Mouse (Mus musculus) liver, adult 2 months (tissue): ENCODE measurements around the gene Pmm1.

ENCODE experiments used
- CTCF ChIP-seq: fragments of 200-500 bp; IDR thresholded peaks from 2 replicates; pipeline ENCODE4 v1.5.1; 2011; ENCODE audit warnings: low read depth, low read length, control low read depth
- POLR2A ChIP-seq: fragments of 200-500 bp; IDR thresholded peaks from 2 replicates; pipeline ENCODE4 v1.6.1; 2011; ENCODE audit warnings: low read length, control low read depth; ENCODE audit not compliant: insufficient read depth; ENCODE audit errors: extremely low read depth

GRCm38 (mm10) chr15:81964262-81964661, 3.5 kb upstream of the Pmm1 start:
- TF ChIP-seq CTCF (no peak), POLR2A (no peak)
